Mouse (Mus musculus) layer of hippocampus, adult 18-20 months (tissue): ENCODE data around the gene Tti1. TPM values are rescaled to one million over a fixed set of nuclear protein-coding genes. Genes with fewer than 3 reads are reported as not detected.

Experiments used
- DNase-seq, 2 experiments: peaks; one replicate each; pipeline ENCODE4 v3.0.0; 2022; ENCODE audit warnings: low spot score in 2 of 2
- total RNA-seq, 2 experiments: library from RNA; stranded (reverse); gene quantifications; 2 replicates each; pipeline ENCODE4 v1.2.3; 2021

Tti1 gene
- total RNA-seq, 2 experiments from 2014 or later = 22.8 to 23.1 TPM

GRCm38 (mm10) chr2:158040396-158040795 is 12.2 kb upstream of the Tti1 start:
- DNase-seq = no peak

- no peak for DNase-seq
These were observed 11.4 kb upstream of the Tti1 start for GRCm38 (mm10) chr2:158039662-158040061.

- DNase-seq = no peak
These were observed 9.3 kb upstream of the Tti1 start for GRCm38 (mm10) chr2:158037571-158037970.

- no peak for DNase-seq
These were observed 8.7 kb upstream of the Tti1 start for GRCm38 (mm10) chr2:158036953-158037352.

- DNase-seq = no peak
These were observed 8.2 kb upstream of the Tti1 start for GRCm38 (mm10) chr2:158036408-158036807.

- no peak for DNase-seq
These were observed 7.6 kb upstream of the Tti1 start for GRCm38 (mm10) chr2:158035813-158036212.

- no peak for DNase-seq
These were observed 1.8 kb upstream of the Tti1 start for GRCm38 (mm10) chr2:158030007-158030406.

GRCm38 (mm10) chr2:158027855-158028353 is 329 bp downstream of the Tti1 start:
- no peak for DNase-seq

GRCm38 (mm10) chr2:158017330-158017729 is 10.9 kb downstream of the Tti1 start:
- DNase-seq = no peak

- no peak for DNase-seq
These were observed 15.6 kb downstream of the Tti1 start for GRCm38 (mm10) chr2:158012608-158013007.

GRCm38 (mm10) chr2:158009373-158009772 is 18.9 kb downstream of the Tti1 start:
- DNase-seq = no peak

GRCm38 (mm10) chr2:158005641-158006040 is 22.6 kb downstream of the Tti1 start:
- DNase-seq = no peak

GRCm38 (mm10) chr2:158004620-158005019 is 23.6 kb downstream of the Tti1 start:
- no peak for DNase-seq

- DNase-seq = no peak
These were observed 29.4 kb downstream of the Tti1 start for GRCm38 (mm10) chr2:157998817-157999216.

- DNase-seq = no peak
These were observed 35.7 kb downstream of the Tti1 start for GRCm38 (mm10) chr2:157992501-157992900.

- no peak for DNase-seq
These were observed 37.2 kb downstream of the Tti1 start for GRCm38 (mm10) chr2:157991026-157991425.

- no peak for DNase-seq
These were observed 38.3 kb downstream of the Tti1 start for GRCm38 (mm10) chr2:157989946-157990345.

GRCm38 (mm10) chr2:157988416-157989190 is 39.6 kb downstream of the Tti1 start:
- peak in 1 of 2 experiments; percentile 30 for DNase-seq

GRCm38 (mm10) chr2:157986235-157986634 is 42.0 kb downstream of the Tti1 start:
- DNase-seq = peak in 1 of 2 experiments; percentile 36

GRCm38 (mm10) chr2:157985611-157986010 is 42.6 kb downstream of the Tti1 start:
- no peak for DNase-seq

GRCm38 (mm10) chr2:157983276-157983675 is 45.0 kb downstream of the Tti1 start:
- no peak for DNase-seq

GRCm38 (mm10) chr2:157982727-157983126 is 45.5 kb downstream of the Tti1 start:
- DNase-seq = no peak

- DNase-seq = no peak
These were observed 49.0 kb downstream of the Tti1 start for GRCm38 (mm10) chr2:157979241-157979640.
